Mouse (Mus musculus): Measurements from ENCODE around the gene Ubxn6. TPM values are rescaled to one million over a fixed set of nuclear protein-coding genes. Genes with fewer than 3 reads are reported as not detected.
A peak's percentile ranks its signal among the peaks of the same experiment; 100 is the strongest.
"Not testable (repeated sequence)": the region's sequence is repeated elsewhere in the genome, so short reads cannot be mapped to it uniquely, and the experiment has no call there.

Ubxn6 gene
- polyA plus RNA-seq, 1 experiment from 2014 or later, result 35.5 TPM

- Histone ChIP-seq H3K27me3 (replicated peaks) (peaks cover 5% of the 10 kb centered on the region), H3K4me1 (replicated peaks) (peaks cover 9% of the 10 kb centered on the region), H3K4me2 (no peak overlapping the region), H3K9ac (0 out of 2 replicates have a peak overlapping the region, but pooled peaks have one; percentile 7), H3K4me3 (no peak overlapping the region), H3K36me3 (peaks cover 16% of the 10 kb centered on the region; the same call in 1 of the 2 replicates), H3K9me3 (replicated peaks) (no peaks in the 10 kb centered on the region), H3K27ac (ENCODE audit: poor library complexity, severe bottlenecking) (no peak overlapping the region)
- ATAC-seq (ENCODE audit: insufficient number of reproducible peaks, low FRiP score), result no peak
- WGBS, result 68% methylated on average over 4 of the region's 4 CpGs
These were observed 35.7 kb upstream of the Ubxn6 start for GRCm38 (mm10) chr17:56110571-56110970.

- ATAC-seq (ENCODE audit: insufficient number of reproducible peaks, low FRiP score), result 0 out of 2 replicates have a peak, but pooled peaks have one; percentile 34
These were observed 34.6 kb upstream of the Ubxn6 start, which contains the start of gene Plin4 for GRCm38 (mm10) chr17:56109219-56110051. Gene Plin4, minus strand, starts transcription at chr17:56109803.

GRCm38 (mm10) chr17:56108334-56109044, 33.7 kb upstream of the Ubxn6 start:
- no peak overlapping the region for H3K9ac ChIP-seq
- no peak overlapping the region for H3K4me3 ChIP-seq
- no peak overlapping the region for H3K4me2 ChIP-seq
- peaks cover 9% of the 10 kb centered on the region for H3K4me1 ChIP-seq (replicated peaks)
- H3K27me3 ChIP-seq (replicated peaks), result no peaks in the 10 kb centered on the region
- H3K36me3 ChIP-seq, result peaks cover 22% of the 10 kb centered on the region
- H3K27ac ChIP-seq (ENCODE audit: poor library complexity, severe bottlenecking), result no peak overlapping the region
- H3K9me3 ChIP-seq (replicated peaks), result no peaks in the 10 kb centered on the region
- WGBS, result 73% methylated on average over 6 of the region's 6 CpGs
- 0 out of 2 replicates have a peak, but pooled peaks have one; percentile 18 for ATAC-seq (ENCODE audit: insufficient number of reproducible peaks, low FRiP score)

More at GRCm38 (mm10) chr17:56109219-56110051, 34.6 kb upstream of the Ubxn6 start, which contains the start of gene Plin4:
- 0 out of 2 replicates have a peak within 1 kb of the TSS, but pooled peaks have one; percentile 7 for H3K9ac ChIP-seq
- no peak within 1 kb of the TSS for H3K27ac ChIP-seq (ENCODE audit: poor library complexity, severe bottlenecking)
- H3K4me2 ChIP-seq, result no peak within 1 kb of the TSS
- 46% methylated on average over 10 of the region's 10 CpGs for WGBS
- H3K36me3 ChIP-seq, result peaks cover 16% of the 10 kb centered on the region; the same call in 1 of the 2 replicates
- H3K27me3 ChIP-seq (replicated peaks), result no peaks in the 10 kb centered on the region
- H3K4me3 ChIP-seq, result no peak within 1 kb of the TSS
- peaks cover 9% of the 10 kb centered on the region for H3K4me1 ChIP-seq (replicated peaks)
- no peaks in the 10 kb centered on the region for H3K9me3 ChIP-seq (replicated peaks)

- Histone ChIP-seq H3K4me2 (no peak overlapping the region), H3K36me3 (peaks cover 30% of the 10 kb centered on the region), H3K27me3 (replicated peaks) (no peaks in the 10 kb centered on the region), H3K4me1 (replicated peaks) (peaks cover 9% of the 10 kb centered on the region), H3K4me3 (no peak overlapping the region), H3K27ac (ENCODE audit: poor library complexity, severe bottlenecking) (no peak overlapping the region), H3K9ac (no peak overlapping the region), H3K9me3 (replicated peaks) (no peaks in the 10 kb centered on the region)
- 52% methylated on average over 2 of the region's 2 CpGs for WGBS
- ATAC-seq (ENCODE audit: insufficient number of reproducible peaks, low FRiP score), result no peak
These were observed 32.9 kb upstream of the Ubxn6 start for GRCm38 (mm10) chr17:56107736-56108135.

- Histone ChIP-seq H3K9me3 (replicated peaks) (no peaks in the 10 kb centered on the region), H3K27me3 (replicated peaks) (no peaks in the 10 kb centered on the region), H3K27ac (ENCODE audit: poor library complexity, severe bottlenecking) (no peak overlapping the region), H3K4me3 (no peak overlapping the region), H3K4me1 (replicated peaks) (peaks cover 9% of the 10 kb centered on the region), H3K4me2 (no peak overlapping the region), H3K9ac (no peak overlapping the region), H3K36me3 (peaks cover 38% of the 10 kb centered on the region)
- ATAC-seq (ENCODE audit: insufficient number of reproducible peaks, low FRiP score), result no peak
- 60% methylated on average over 4 of the region's 4 CpGs for WGBS
These were observed 32.2 kb upstream of the Ubxn6 start for GRCm38 (mm10) chr17:56106981-56107380.

DNA sequence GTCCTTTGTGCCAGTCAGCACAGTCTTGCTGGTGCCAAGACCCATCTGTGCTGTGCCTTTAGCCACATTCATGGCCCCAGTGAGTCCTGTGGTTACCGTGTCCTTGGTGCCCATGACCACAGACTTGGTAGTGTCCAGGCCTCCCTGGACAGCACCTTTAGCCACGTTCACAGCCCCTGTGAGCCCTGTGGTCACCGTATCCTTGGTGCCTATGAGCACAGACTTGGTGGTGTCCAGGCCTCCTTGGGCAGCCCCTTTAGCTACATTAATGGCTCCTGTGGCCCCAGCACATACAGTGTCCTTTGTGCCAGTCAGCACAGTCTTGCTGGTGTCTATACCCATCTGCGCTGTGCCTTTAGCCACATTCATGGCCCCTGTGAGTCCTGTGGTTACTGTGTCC, 31.6 kb upstream of the Ubxn6 start:
- H3K27me3 ChIP-seq (replicated peaks); ATAC-seq (ENCODE audit: insufficient number of reproducible peaks, low FRiP score); H3K9ac ChIP-seq; H3K4me3 ChIP-seq; H3K9me3 ChIP-seq (replicated peaks); H3K27ac ChIP-seq (ENCODE audit: poor library complexity, severe bottlenecking); H3K4me1 ChIP-seq (replicated peaks); H3K4me2 ChIP-seq: not testable (repeated sequence)
- H3K36me3 ChIP-seq, result peaks cover 43% of the 10 kb centered on the region
- 94% methylated on average over 4 of the region's 4 CpGs for WGBS

DNA sequence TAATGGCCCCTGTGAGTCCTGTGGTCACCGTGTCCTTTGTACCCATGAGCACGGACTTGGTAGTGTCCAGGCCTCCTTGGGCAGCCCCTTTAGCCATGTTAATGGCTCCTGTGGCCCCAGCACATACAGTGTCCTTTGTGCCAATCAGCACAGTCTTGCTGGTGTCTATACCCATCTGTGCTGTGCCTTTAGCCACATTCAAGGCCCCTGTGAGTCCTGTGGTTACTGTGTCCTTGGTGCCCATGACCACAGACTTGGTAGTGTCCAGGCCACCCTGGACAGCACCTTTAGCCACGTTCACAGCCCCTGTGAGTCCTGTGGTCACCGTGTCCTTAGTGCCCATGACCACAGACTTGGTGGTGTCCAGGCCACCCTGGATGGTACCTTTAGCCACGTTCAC, 30.0 kb upstream of the Ubxn6 start:
- not testable (repeated sequence) for ATAC-seq (ENCODE audit: insufficient number of reproducible peaks, low FRiP score); H3K27me3 ChIP-seq (replicated peaks); H3K9ac ChIP-seq; H3K9me3 ChIP-seq (replicated peaks); H3K27ac ChIP-seq (ENCODE audit: poor library complexity, severe bottlenecking); H3K4me1 ChIP-seq (replicated peaks); H3K4me3 ChIP-seq; H3K4me2 ChIP-seq
- WGBS, result 92% methylated on average over 2 of the region's 5 CpGs
- peaks cover 59% of the 10 kb centered on the region for H3K36me3 ChIP-seq

DNA sequence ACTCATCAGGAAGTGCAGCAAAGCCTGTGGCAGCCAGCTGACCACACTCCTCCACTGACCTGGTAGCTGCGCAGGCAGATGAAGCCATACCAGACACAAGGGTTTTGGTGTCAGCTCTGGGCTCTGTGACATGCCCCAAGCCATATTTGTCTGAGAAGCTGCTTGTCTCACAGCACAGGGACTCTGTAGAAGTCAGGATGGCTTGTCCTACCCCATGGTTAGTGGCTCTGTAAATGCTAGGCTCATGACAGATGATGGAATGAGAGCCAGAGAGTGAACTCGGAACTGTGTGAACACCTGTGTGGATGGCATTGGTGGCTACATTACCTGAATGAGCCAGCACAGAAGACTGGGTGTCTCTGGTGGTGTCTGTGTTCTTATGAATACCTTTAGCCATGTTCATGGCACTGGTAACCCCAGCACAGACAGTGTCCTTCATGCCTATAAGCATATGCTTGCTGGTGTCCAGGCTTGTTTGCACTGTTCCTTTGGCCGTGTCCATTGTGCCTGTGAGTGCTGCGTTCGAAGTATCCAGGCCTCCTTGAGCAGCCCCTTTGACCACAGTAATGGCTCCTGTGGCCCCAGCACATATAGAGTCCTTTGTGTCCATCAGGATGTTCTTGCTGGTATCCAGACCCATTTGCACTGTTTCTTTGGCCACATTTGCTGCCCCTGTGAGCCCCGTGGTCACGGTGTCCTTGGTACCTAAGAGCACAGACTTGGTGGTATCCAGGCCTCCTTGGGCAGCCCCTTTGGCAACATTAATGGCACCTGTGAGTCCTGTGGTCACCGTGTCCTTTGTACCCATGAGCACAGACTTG, 28.8 kb upstream of the Ubxn6 start:
- Histone ChIP-seq H3K36me3 (peaks cover 66% of the 10 kb centered on the region), H3K4me2 (no peak overlapping the region)

GRCm38 (mm10) chr17:56102927-56103326, 28.1 kb upstream of the Ubxn6 start:
- Histone ChIP-seq H3K27ac (ENCODE audit: poor library complexity, severe bottlenecking) (no peak overlapping the region), H3K9me3 (replicated peaks) (no peaks in the 10 kb centered on the region), H3K27me3 (replicated peaks) (no peaks in the 10 kb centered on the region), H3K9ac (no peak overlapping the region), H3K4me3 (no peak overlapping the region), H3K36me3 (peaks cover 68% of the 10 kb centered on the region), H3K4me2 (no peak overlapping the region), H3K4me1 (replicated peaks) (no peaks in the 10 kb centered on the region)
- ATAC-seq (ENCODE audit: insufficient number of reproducible peaks, low FRiP score), result no peak
- 90% methylated on average over 9 of the region's 9 CpGs for WGBS

More for the DNA sequence above, 28.8 kb upstream of the Ubxn6 start:
- ATAC-seq (ENCODE audit: insufficient number of reproducible peaks, low FRiP score), result no peak
- H3K9me3 ChIP-seq (replicated peaks), result no peaks in the 10 kb centered on the region
- no peak overlapping the region for H3K27ac ChIP-seq (ENCODE audit: poor library complexity, severe bottlenecking)
- no peaks in the 10 kb centered on the region for H3K27me3 ChIP-seq (replicated peaks)
- H3K9ac ChIP-seq, result no peak overlapping the region
- no peak overlapping the region for H3K4me3 ChIP-seq
- WGBS, result 87% methylated on average over 8 of the region's 8 CpGs
- peaks cover 3% of the 10 kb centered on the region for H3K4me1 ChIP-seq (replicated peaks)

DNA sequence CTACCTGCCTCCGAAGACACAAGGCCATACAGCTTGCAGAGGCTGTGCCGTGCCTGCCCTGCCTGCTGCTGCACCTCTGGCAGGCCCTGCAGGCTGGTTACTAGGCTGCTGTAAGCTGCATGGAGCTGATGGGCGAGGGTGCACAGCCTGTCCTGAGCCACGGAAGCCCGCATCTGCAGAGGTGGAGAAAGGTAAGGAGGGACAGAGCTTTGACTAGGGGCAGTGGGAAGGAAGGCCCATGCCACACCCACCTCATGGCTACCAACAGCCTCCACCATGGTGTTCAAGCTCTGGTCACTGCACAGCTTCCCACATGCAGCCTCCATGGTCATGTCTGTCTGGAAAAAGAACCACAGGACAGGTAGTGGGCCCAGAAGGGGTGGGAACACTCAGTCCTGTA, 27.3 kb upstream of the Ubxn6 start:
- H3K27ac ChIP-seq (ENCODE audit: poor library complexity, severe bottlenecking), result no peak overlapping the region
- H3K4me1 ChIP-seq (replicated peaks), result no peaks in the 10 kb centered on the region
- no peak overlapping the region for H3K4me2 ChIP-seq
- H3K9ac ChIP-seq, result no peak overlapping the region
- no peak overlapping the region for H3K4me3 ChIP-seq
- no peaks in the 10 kb centered on the region for H3K9me3 ChIP-seq (replicated peaks)
- H3K27me3 ChIP-seq (replicated peaks), result no peaks in the 10 kb centered on the region
- 90% methylated on average over 5 of the region's 5 CpGs for WGBS
- peaks cover 68% of the 10 kb centered on the region for H3K36me3 ChIP-seq
- ATAC-seq (ENCODE audit: insufficient number of reproducible peaks, low FRiP score), result 0 out of 2 replicates have a peak, but pooled peaks have one; percentile 8

Measured in heart, embryonic 12.5 days (tissue).